Mouse (Mus musculus) lung, adult 18-20 months (tissue): ENCODE measurements at regions not wholly inside any gene's neighbourhood (a gene's known extent, or its start where the extent isn't known, plus 50 kb on each side); places are given as distances from the start of the nearest gene placed in this dataset.
"Not testable (repeated sequence)": the region's sequence is repeated elsewhere in the genome, so short reads cannot be mapped to it uniquely, and the experiment has no call there.

Experiments
- DNase-seq, 2 experiments: peaks; one replicate each; pipeline ENCODE4 v3.0.0; 2022; ENCODE audit warnings: mixed read lengths in 2 of 2

DNA sequence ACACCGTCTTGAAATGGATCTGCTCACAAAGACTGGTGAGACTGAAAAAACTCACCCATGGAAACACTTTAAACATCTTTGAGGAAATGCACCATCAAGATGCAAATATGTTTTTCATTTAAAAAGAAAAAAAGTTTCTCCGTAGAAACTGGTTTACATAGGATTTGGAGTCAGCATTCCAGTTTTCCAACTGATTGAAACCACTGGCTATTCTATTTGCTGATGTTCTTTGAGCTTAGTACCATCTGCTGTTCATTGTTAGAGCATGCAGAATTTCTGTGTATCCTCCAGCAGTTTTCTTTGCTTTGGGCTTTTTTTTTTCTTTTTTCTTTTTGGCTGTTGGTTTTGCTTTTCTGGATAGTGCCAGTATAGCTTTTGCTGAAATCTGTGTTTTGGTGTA is 1948.3 kb downstream of the 9330182O14Rik start:
- DNase-seq = no peak

GRCm38 (mm10) chr15:42100730-42101129 is 1966.6 kb downstream of the 9330182O14Rik start:
- DNase-seq = no peak

DNA sequence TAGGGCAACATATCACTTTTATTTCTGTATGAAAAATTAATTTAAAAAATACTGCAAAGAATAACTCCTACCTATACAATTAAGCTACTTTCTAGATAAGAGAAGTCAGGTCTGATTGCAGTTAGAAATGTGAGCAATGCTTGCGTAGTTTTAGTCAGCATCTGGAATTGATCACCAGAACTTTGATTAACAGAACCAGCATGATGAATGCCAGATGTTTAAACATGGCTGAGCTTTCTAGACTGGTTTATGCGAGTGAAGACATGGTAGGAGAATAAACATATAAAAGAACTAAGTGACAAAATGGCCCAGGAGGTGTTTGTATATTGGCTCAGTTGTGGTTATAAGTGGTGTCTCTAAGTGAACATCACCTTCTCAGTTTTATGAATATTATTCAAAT is 1970.7 kb downstream of the 9330182O14Rik start:
- DNase-seq = no peak

- DNase-seq = no peak
Measured at GRCm38 (mm10) chr15:42107106-42107505, 1972.9 kb downstream of the 9330182O14Rik start.

GRCm38 (mm10) chr15:42111811-42112210 is 1977.6 kb downstream of the 9330182O14Rik start:
- no peak for DNase-seq

DNA sequence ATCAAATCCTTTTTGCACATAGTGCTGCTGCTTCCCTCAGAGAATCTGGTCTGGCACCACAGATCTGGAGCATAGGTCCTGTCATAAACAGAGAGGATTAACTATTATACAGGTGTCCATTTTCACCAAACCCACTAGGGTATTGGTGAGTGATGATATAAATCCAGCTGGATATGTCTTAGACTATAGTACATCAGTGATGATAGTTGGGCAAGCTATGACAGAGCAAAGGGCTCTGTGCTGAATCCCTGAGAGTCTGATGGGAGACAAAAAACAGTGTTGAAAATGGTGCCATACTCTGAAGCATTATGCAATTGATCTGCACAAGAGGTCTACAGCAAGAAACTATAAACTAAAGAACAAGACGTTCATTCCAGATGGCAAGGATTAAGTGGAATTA is 1993.3 kb downstream of the 9330182O14Rik start:
- DNase-seq = no peak

- DNase-seq = no peak
Measured at GRCm38 (mm10) chr15:42128976-42129375, 1994.8 kb downstream of the 9330182O14Rik start.

- DNase-seq = no peak
Measured at GRCm38 (mm10) chr15:42166546-42166945, 2032.4 kb downstream of the 9330182O14Rik start.

- not testable (repeated sequence) for DNase-seq
Measured at GRCm38 (mm10) chr15:42177766-42178165, 2043.6 kb downstream of the 9330182O14Rik start.

DNA sequence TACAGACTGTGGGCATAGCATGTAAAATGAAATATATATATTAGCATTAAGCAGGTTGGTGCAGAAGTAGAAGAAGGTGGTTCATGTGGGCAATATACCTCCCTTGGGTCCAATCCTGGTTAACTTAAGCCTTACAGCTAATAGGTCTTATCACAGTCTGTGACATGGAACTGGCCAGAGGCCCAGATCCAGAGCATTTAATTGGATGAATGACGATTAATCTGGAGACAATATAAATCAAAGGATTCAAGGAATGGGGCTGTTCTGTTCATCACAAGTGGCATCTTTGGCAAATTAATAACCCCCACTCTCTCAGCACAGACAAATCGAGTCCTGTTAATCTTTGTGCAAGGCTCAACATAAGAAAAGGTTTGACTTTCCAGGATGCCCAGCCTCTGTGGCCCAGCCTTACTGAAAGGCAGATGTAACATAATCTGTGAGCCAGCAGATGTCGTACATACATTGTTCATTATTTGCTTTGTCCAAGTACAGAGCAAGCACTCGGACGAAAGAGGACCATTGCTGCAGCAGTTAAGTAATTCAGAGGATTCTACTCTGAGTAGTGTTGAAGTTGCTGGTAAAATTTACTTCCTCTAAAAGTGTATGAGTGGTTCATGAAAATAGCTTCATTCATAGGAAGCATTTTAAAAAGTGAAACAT is 2073.2 kb downstream of the 9330182O14Rik start:
- no peak for DNase-seq

GRCm38 (mm10) chr15:42219496-42219895 is 2085.3 kb downstream of the 9330182O14Rik start:
- DNase-seq = no peak

DNA sequence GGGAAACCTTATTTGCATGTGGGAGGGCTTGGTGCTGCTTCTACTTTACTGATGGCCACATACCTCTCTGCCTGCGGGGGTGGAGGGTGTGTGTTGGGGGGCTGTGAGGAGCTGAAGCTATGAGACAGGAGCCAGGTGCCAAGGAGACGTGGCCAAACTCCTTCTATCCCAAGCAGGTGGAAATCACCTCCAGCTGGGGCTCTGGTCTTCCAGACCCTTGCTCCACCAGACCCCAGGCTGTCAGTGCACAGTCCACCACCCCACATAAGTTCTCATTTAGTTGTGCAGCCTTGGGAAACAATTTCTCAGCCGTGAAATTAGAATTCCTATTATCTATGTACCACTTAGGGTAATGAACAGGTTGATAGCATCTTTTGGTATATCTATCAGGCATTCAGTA is 2085.8 kb downstream of the 9330182O14Rik start:
- DNase-seq = no peak

GRCm38 (mm10) chr15:42225006-42225405 is 2090.8 kb downstream of the 9330182O14Rik start:
- no peak for DNase-seq

DNA sequence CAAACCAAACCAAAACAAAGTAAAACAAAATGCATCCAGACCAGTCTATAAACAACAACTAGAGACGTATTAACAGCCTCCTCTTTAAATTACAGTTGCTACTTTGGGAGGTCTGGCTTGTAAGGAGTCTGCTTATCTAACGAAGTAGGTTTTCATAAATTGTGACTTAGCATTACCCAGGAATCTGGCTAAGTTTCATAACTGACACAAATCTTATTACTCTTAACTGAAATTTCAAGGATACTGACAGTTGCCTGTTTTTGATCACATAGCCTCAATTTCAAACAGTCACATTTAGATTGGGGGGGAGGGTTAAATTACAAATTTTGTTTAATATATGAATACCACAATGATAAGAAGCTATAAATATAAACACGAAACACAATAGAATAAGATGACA is 2097.5 kb downstream of the 9330182O14Rik start:
- no peak for DNase-seq

GRCm38 (mm10) chr15:42246812-42247211 is 2112.6 kb downstream of the 9330182O14Rik start:
- no peak for DNase-seq

DNA sequence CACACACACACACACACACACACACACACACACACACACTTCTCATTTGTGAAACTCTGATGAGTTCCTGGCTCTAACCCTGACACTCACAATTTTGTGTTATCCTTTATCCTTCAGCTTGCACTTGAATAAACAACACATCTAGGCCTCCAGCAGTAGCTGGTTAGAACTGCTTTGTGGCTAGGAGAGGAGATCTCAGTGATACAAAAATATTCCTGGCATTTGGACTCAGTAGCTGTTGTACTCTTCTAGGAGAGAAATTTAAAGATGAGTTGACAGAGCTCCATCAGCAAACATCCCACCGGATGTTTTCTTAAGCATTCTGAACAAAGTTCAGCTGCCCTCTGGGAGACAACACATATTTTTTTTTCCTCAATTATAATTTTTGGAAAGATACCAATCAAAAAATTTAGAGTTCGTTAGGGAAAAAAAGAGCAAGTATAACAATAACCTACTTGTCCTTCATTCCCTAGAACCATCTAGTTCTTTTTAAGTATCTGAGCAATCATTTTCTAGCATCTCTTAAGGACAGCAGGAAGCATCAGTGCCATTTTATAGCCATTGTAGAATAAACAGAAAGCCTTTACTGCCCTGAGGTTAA is 2118.7 kb downstream of the 9330182O14Rik start:
- DNase-seq = peak in 1 of 2 experiments; percentile 4

DNA sequence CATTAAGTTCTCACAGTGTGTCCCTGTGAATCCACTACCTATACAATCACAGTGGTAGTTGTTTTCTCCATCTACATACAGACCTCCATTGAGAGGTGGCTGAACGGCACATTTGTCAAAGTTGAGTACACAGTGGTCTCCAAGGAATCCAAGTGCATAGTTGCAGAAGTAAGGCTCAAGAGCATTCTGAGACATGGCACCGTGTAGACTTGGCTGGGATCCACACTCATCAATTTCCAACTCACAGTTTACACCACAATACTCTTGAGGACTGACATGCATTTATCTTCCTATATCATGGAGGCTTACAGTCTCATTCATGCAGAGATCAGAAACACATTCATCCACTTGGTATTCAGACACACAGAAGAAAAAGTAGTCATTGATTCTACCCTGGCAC is 2122.2 kb downstream of the 9330182O14Rik start:
- no peak for DNase-seq

DNA sequence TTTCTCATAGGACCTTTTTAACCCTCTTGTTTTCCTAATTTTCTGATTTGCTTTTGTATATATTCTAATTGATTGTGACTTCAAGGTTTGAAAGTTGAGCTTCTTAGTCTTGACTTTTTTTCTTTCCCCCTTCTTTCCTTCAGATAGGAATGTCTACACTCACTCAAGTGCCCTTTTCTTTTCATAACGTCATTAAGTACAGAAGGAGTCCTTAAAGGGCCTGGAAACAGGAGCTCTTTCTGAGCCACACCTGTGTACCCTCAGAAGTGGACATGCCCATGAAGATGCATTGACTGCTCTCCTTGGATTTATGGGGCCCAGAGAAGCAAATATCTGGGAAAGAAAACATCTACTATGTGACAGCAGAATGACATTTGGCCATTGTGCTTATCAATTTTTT is 2141.0 kb downstream of the 9330182O14Rik start:
- DNase-seq = no peak

DNA sequence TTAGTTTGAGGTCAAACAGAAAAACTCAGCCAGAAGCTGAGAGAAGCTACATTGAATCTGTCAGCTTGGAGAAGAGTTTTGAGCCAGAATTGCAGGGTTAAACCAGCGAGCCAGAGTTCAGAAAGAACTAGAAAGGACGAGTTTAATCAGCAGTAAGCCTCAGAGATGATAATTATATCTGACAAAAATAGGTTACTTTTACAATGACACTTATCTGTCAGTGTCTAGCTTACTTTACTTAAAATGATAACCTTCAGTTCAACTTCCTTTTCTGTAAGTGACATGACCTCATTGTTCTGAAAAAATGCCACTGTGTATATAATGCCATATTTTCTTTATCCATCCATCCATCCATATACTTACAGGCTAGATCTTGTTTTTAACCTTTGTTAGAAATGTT is 2143.1 kb downstream of the 9330182O14Rik start:
- no peak for DNase-seq

DNA sequence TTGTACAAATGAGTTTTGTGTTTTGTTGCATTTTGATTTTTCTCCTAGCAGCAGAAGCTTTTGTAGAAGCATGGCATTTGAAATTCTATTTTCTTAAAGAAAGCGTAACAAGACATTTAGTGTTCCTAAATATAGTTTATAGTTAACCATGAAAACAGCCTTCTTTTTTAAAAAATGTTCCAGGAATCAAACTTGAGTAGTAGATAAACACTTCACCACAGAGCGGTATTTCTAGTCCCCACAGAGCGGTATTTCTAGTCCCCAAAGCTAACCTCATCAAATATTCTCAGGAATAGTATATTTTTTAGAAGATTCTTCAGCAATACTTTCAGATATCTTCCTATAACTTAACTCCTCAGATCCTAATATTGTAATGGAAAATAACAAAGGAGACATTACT is 2146.6 kb downstream of the 9330182O14Rik start:
- DNase-seq = no peak

- DNase-seq = peak in 1 of 2 experiments; percentile 10
Measured at GRCm38 (mm10) chr15:42296406-42296805, 2162.2 kb downstream of the 9330182O14Rik start.

DNA sequence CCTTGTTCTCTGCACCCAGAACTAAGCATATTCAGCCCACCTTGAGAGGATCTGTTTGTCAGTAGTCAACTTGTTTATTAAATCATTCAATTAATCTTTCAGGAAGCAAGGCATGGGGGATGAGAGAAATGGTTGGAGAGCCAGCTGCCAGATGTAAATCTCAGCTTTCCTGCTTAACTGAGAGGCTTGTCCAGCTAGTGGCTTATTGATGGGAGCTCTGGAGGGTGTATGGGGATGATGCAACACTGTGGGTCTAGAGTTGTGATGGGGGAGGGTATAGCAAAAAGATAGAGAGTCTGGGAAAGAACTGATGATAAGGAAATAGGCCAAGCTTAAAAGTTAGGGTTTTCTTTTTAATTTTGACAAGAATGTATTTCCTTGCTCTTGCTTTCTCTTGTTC is 2163.3 kb downstream of the 9330182O14Rik start:
- peak; percentile 7 to 29 for DNase-seq

- DNase-seq = no peak
Measured at GRCm38 (mm10) chr15:42301956-42302355, 2167.8 kb downstream of the 9330182O14Rik start.

DNA sequence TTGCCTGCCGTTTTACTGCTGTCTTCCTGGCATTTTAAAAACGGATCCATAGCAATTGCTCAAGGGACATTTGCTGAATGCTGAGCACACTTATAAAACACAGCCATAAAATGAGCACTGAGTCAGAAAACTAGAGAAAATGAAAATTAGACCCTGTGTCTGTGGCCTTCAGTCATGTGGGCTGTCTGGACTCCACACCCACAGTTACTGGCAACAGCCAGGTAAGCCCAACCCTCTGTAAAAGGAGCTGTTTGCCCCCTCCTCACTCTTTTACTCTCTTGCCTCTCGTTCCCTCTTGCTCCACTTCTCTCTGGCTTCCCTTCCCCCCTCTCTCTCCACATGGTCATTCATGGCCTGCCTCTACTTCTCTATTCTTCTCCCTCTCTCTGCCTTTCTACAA is 2169.9 kb downstream of the 9330182O14Rik start:
- DNase-seq = no peak

- peak in 1 of 2 experiments; percentile 43 for DNase-seq
Measured at GRCm38 (mm10) chr15:42309586-42309985, 2175.4 kb downstream of the 9330182O14Rik start.
